Mouse (Mus musculus) liver, embryonic 15.5 days (tissue): ENCODE data around the gene Fer. TPM values are rescaled to one million over a fixed set of nuclear protein-coding genes. Genes with fewer than 3 reads are reported as not detected.

ENCODE experiments used
- ATAC-seq: fragments of 200-750 bp; cut with Nextera tagmentation; 2 replicates; pipeline ENCODE4 v1.8.0; 2017; ENCODE audit warnings: moderate number of reproducible peaks, mild to moderate bottlenecking, moderate library complexity; ENCODE audit not compliant: insufficient read depth
- H3K27ac ChIP-seq: fragments of 300-500 bp; sonication (generic); replicated peaks from 2 replicates; pipeline ENCODE4 v1.5.1; 2015; ENCODE audit warnings: mild to moderate bottlenecking, inconsistent platforms
- H3K27me3 ChIP-seq: fragments of 300-500 bp; sonication (generic); 2 replicates; pipeline ENCODE4 v1.6.1; 2015; ENCODE audit warnings: mild to moderate bottlenecking, inconsistent platforms
- H3K36me3 ChIP-seq: fragments of 300-500 bp; sonication (generic); replicated peaks from 2 replicates; pipeline ENCODE4 v1.6.1; 2015; ENCODE audit warnings: moderate library complexity, mild to moderate bottlenecking, inconsistent platforms
- H3K4me1 ChIP-seq: fragments of 300-500 bp; sonication (generic); replicated peaks from 2 replicates; pipeline ENCODE4 v1.6.1; 2015; ENCODE audit warnings: inconsistent platforms
- H3K4me2 ChIP-seq: fragments of 300-500 bp; sonication (generic); 2 replicates; pipeline ENCODE4 v1.6.1; 2015; ENCODE audit warnings: moderate library complexity, mild to moderate bottlenecking, inconsistent platforms
- H3K4me3 ChIP-seq: fragments of 300-500 bp; sonication (generic); replicated peaks from 2 replicates; pipeline ENCODE4 v1.5.1; 2015; ENCODE audit warnings: mild to moderate bottlenecking, inconsistent platforms
- H3K9ac ChIP-seq: fragments of 300-500 bp; sonication (generic); 2 replicates; pipeline ENCODE4 v1.6.1; 2015; ENCODE audit warnings: moderate library complexity, mild to moderate bottlenecking, inconsistent platforms
- H3K9me3 ChIP-seq: fragments of 300-500 bp; sonication (generic); replicated peaks from 2 replicates; pipeline ENCODE4 v1.6.1; 2016; ENCODE audit warnings: inconsistent platforms
- WGBS: fragments of 180-500 bp; shearing (Covaris S2); methylation state at CpG from one replicate; pipeline ENCODE4 v1.1.7; 2015; ENCODE audit warnings: mixed read lengths; ENCODE audit not compliant: insufficient replicate concordance; 5-methylcytosine and 5-hydroxymethylcytosine counted together
- polyA plus RNA-seq: library from polyadenylated mRNA; unstranded; fragments of >200 nt; fragmentation: Nextera tagmentation; extraction: Ambion mirVana; gene quantifications from 2 replicates; pipeline ENCODE4 v1.2.1, GENCODE M21; 2015

Fer gene
- 7.8 and 8.0 TPM in 2 replicates for polyA plus RNA-seq

DNA sequence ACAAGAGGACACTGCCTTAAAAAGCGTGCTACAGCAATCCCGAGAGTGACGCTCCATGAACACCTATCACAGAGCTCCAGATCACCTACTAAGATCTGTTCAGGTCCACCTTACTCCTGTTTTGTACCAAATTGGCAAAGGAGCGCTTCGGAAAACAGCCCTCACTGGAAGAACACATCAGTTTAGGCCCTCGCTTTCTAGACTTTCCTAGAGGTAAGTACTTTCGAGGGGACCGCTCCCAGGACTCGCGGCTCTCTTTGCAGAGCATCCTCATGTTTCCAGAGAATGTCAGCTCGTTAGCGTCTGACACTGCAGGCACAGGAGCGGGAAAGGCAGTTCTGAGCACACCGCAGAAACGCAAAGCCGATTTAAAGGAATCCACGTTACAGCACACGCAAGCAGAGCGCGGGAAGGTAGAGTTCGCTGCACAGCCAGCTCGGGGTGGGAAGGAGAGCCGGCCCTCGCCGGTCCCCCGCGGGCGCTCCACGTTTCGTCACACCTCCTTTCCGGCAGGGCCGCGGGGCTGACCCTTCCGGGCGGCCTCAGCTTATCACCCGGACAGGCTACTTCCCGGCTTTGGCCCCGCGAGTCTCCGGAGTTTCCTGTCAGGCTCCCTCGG lies at the start of gene Fer:
Gene Fer (plus strand): TSS at position 51 of the 619 bp plus-strand sequence.
- Histone ChIP-seq H3K4me3 (peak within 1 kb of the TSS; percentile 89), H3K36me3 (no peaks in the 10 kb centered on the region), H3K9me3 (no peaks in the 10 kb centered on the region), H3K4me2 (peak within 1 kb of the TSS; percentile 95), H3K27me3 (peaks cover 22% of the 10 kb centered on the region), H3K9ac (peak within 1 kb of the TSS; percentile 77), H3K4me1 (peaks cover 17% of the 10 kb centered on the region), H3K27ac (peak within 1 kb of the TSS; percentile 75)
- ATAC-seq: peak; percentile 32
- 1% methylated on average over 41 of the region's 41 CpGs for WGBS

DNA sequence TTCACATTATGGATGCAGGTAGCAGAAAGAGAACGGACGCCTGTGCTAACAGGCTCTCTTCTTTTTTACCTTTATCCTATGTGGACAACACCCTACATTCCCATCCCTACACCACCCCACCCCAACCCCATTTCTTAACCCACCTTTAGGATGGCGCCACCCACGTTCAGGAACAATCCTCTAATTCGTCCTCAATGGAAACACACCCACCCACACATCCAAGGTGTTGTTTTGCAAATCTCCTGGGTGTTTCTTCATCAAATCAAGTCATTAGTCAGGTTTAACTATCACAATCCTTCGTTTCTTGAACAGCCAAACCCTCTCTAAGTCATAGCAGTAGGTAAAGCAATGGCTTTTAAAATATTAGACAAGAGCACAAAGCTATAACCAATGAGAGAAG lies 49.3 kb upstream of the Fer start:
- no peaks in the 10 kb centered on the region; the same call in 1 of the 2 replicates for H3K4me1 ChIP-seq
- no peak for ATAC-seq
- H3K27ac ChIP-seq: no peak overlapping the region
- no peaks in the 10 kb centered on the region for H3K36me3 ChIP-seq
- no peaks in the 10 kb centered on the region for H3K27me3 ChIP-seq
- H3K4me2 ChIP-seq: no peak overlapping the region
- WGBS: 61% methylated on average over 6 of the region's 6 CpGs
- H3K9ac ChIP-seq: no peak overlapping the region
- no peaks in the 10 kb centered on the region for H3K9me3 ChIP-seq
- H3K4me3 ChIP-seq: no peak overlapping the region

DNA sequence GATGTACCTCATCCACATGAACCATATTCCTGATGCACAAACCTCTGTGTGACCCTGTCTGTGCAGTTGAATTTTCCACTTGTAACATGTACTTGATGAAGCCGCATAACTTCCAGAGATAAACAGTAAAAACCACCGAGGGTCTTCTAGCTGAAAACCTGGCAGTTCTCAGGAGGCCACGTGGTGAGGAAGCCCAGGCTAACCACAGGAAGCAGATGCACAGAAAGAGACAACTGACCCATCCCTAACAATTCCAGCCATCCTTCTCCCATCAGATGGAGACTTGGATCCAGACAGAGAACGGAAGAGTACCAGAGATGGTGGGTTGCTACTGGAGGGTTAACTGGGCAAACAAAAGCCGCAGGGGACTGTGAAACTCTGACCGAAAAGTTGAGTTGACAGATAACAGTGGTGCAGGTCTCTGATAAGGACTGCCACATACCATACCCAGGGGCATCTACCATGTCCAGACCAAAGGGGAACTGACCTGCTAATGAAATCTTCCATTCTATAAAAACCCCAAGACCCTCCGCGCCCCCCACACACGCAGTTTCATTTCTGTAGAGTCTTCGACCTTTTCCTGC lies 44.3 kb upstream of the Fer start:
- Histone ChIP-seq H3K27ac (no peak overlapping the region), H3K4me1 (no peaks in the 10 kb centered on the region; the same call in 1 of the 2 replicates), H3K36me3 (no peaks in the 10 kb centered on the region), H3K4me3 (no peak overlapping the region), H3K27me3 (no peaks in the 10 kb centered on the region), H3K4me2 (peak overlapping the region; percentile 32), H3K9ac (no peak overlapping the region), H3K9me3 (no peaks in the 10 kb centered on the region)
- WGBS: 9% methylated on average over 10 of the region's 10 CpGs
- no peak for ATAC-seq

DNA sequence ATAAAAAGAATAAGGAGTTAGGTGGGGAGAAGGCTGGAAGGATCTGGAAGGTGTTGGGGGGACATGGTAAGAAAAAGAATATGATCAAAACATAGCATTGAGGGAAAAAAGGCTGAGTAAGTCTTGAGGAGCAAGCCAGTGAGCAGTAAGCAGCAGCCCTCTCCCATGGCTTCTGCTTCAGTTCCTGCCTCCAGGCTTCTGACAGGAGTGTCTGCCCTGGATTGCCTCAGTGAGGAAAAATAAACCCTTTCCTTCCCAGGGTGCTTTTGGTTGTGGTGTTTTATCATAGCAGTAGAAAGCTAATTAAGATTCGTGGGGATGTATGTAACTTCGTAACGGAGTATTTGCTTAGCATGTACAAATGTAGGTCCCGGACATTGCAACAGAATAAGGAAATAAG lies 38.7 kb upstream of the Fer start:
- Histone ChIP-seq H3K27ac (no peak overlapping the region), H3K4me2 (no peak overlapping the region), H3K4me1 (no peaks in the 10 kb centered on the region), H3K4me3 (no peak overlapping the region), H3K36me3 (no peaks in the 10 kb centered on the region), H3K9ac (no peak overlapping the region), H3K27me3 (no peaks in the 10 kb centered on the region), H3K9me3 (no peaks in the 10 kb centered on the region)
- WGBS: 62% methylated on average over 4 of the region's 4 CpGs
- no peak for ATAC-seq

DNA sequence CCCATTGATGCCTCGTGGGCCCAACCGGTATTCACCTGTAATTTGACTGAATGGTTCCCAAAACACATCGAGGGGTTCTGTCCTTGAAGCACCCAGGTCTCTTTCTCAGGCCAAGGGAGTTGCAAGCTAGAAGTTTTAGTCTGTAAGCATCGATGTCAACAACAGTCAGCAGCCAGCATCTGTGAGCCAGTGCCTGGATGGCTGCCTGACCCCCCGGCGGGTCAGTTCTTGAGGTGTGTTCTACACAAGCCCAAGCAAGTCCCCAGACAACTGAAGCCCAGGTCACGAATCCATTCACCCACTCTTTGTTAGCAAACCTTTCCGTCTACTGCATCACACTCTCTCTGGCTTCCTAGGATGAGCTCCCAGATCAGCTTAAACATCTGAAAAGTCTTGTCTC lies 36.7 kb upstream of the Fer start:
- Histone ChIP-seq H3K4me1 (no peaks in the 10 kb centered on the region), H3K9ac (no peak overlapping the region), H3K36me3 (no peaks in the 10 kb centered on the region), H3K27me3 (no peaks in the 10 kb centered on the region), H3K4me3 (no peak overlapping the region), H3K4me2 (no peak overlapping the region), H3K9me3 (no peaks in the 10 kb centered on the region), H3K27ac (no peak overlapping the region)
- ATAC-seq: no peak
- 69% methylated on average over 8 of the region's 8 CpGs for WGBS

DNA sequence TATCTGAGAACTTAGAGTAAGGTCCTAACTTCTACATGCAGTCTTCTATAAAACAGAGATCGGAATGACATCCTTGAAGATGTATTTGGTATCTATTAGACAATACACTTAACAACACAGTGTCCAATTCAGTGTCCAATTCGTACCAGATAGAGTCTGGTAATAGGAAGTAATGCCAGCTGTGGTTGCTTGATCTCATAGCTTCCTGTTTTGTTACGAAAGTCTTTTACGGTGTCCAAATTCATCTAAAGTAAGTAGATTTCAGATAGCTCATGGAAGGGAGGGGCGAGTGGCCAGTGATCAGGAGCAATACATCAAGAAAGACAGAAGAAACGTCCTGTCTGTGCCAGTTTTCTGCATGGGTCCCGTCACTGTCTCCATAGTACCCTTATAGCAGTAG lies 36.1 kb upstream of the Fer start:
- Histone ChIP-seq H3K4me2 (no peak overlapping the region), H3K4me3 (no peak overlapping the region), H3K4me1 (no peaks in the 10 kb centered on the region), H3K27me3 (no peaks in the 10 kb centered on the region), H3K9me3 (no peaks in the 10 kb centered on the region), H3K36me3 (no peaks in the 10 kb centered on the region), H3K27ac (no peak overlapping the region), H3K9ac (no peak overlapping the region)
- 24% methylated on average over 7 of the region's 7 CpGs for WGBS
- ATAC-seq: no peak

DNA sequence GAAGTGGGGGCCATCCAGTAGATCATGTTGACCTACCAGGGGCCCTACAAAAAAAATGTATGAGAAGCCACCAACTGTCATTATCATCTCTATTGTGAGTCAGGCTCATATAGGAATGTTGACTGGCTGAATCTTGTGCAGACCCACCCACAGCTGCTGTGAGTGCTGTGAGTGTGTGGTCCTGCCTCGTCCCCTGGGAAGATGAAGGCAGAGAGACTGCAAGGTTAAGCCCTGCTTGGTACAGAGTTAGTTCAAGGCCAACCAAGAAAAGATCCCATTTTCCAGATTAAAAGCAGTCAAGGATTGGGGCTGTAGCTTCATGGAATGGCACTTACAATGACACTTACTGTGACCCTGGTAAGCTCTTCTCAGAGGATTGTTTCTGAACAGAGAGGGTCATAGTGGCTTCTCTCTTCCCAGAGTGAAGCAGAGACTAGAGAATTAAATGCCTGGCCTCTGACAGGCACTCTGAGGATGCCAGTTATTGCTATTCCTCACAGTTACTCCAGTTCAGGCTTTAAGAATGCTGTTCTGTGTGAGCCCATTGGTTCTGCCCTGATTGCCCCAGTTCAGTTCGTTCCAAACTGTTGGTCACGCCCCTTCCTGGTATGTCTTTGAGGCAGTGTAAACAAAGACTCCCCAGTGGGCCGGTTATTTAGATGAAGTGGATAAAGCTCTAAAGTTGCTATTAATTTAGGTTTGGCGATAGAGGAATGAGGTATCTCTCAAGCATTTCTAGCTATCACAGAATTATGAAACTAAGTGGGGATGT lies 34.1 kb upstream of the Fer start:
- Histone ChIP-seq H3K9me3 (no peaks in the 10 kb centered on the region), H3K27me3 (no peaks in the 10 kb centered on the region), H3K4me3 (no peak overlapping the region), H3K9ac (no peak overlapping the region), H3K36me3 (no peaks in the 10 kb centered on the region), H3K4me1 (no peaks in the 10 kb centered on the region), H3K27ac (no peak overlapping the region), H3K4me2 (no peak overlapping the region)
- WGBS: 45% methylated on average over 5 of the region's 5 CpGs
- no peak for ATAC-seq

DNA sequence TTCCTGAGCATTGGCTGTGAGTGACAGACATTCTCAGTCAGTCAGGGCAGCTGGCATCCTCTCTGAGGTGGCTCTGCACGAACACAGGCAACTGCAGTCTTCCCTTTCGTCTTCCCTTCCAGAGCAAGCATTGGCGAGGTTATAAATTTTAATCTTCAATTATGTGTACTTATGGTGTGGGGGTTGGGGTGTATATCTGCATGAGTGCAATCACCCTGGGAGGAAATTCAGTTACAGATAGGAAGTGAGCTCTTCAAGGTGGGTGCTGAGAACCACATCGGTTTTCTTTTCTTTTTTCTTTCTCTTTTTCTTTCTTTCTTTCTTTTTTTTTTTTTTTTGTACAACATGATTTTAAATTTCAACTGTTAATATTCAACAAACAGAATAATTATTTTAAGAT lies 31.3 kb upstream of the Fer start:
- Histone ChIP-seq H3K4me1 (no peaks in the 10 kb centered on the region), H3K27ac (no peak overlapping the region), H3K9me3 (no peaks in the 10 kb centered on the region), H3K9ac (no peak overlapping the region), H3K4me2 (no peak overlapping the region), H3K27me3 (no peaks in the 10 kb centered on the region), H3K36me3 (no peaks in the 10 kb centered on the region), H3K4me3 (no peak overlapping the region)
- no peak for ATAC-seq
- WGBS: 33% methylated on average over 4 of the region's 4 CpGs

DNA sequence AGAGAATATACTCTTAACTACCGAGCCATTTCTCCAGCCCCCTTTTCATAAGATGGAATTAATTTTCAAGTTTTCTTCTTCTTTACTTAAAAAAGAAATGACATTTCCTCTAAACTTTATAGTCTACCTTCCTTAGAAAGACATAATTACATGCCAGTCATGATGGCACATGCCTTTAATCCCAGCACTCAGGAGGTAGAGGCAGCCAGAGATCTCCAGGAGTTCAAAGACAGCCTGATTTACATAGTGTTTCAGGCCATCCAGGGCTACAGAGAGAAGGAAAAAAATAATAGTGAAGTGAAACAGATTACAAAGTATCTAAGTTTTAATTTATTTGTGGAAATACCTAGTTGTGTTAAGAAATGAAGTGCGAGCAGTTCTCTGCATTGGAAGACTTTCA lies 26.6 kb upstream of the Fer start:
- Histone ChIP-seq H3K36me3 (no peaks in the 10 kb centered on the region), H3K27ac (no peak overlapping the region), H3K4me2 (no peak overlapping the region), H3K4me1 (no peaks in the 10 kb centered on the region), H3K27me3 (no peaks in the 10 kb centered on the region), H3K4me3 (no peak overlapping the region), H3K9me3 (no peaks in the 10 kb centered on the region), H3K9ac (no peak overlapping the region)
- ATAC-seq: no peak
- 66% methylated on average over 2 of the region's 2 CpGs for WGBS

DNA sequence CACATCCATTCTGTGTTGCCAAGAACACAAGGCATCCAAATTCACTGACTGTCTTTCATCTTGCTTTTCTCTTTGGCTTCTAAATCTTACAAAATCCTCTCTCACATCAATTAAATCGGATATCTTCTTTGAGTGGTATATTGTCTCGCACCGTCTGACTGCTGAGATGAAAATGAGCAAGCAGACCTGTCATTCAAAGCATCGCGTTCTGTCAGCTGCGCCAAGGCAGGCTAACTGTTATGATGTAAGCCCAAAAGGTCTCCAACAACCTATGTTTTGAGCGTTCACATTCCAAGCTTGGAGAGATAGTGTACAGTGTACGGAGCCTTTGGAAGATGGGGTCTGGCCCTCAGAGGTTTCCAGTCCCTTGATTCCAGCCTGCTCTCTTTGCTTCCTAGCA lies 26.2 kb upstream of the Fer start:
- Histone ChIP-seq H3K4me1 (no peaks in the 10 kb centered on the region), H3K27me3 (no peaks in the 10 kb centered on the region), H3K9ac (no peak overlapping the region), H3K4me3 (no peak overlapping the region), H3K27ac (no peak overlapping the region), H3K36me3 (no peaks in the 10 kb centered on the region), H3K4me2 (no peak overlapping the region), H3K9me3 (no peaks in the 10 kb centered on the region)
- ATAC-seq: no peak
- 77% methylated on average over 8 of the region's 8 CpGs for WGBS

DNA sequence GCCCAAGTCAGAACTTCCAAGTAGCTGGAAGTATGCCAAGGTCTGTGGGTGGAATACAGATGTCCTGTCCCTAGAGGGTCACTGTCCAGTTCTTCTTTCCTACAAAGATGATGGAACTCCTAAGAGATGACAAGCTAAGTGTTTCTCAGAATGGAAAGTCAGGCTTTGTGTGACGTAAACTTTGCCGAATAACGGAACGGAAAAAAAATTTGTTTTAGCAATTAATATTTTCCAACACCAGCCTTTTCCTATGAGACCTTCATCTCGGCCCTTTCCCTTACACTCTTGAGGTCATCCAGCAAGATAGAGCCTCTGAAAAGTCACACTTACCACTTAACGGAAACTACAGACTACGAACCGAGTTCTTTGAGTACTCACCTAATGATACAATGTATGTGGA lies 24.7 kb upstream of the Fer start:
- no peaks in the 10 kb centered on the region for H3K27me3 ChIP-seq
- no peaks in the 10 kb centered on the region for H3K4me1 ChIP-seq
- no peak overlapping the region for H3K27ac ChIP-seq
- ATAC-seq: no peak
- no peak overlapping the region for H3K9ac ChIP-seq
- no peaks in the 10 kb centered on the region for H3K9me3 ChIP-seq
- H3K4me2 ChIP-seq: no peak overlapping the region
- WGBS: 75% methylated on average over 8 of the region's 8 CpGs
- no peaks in the 10 kb centered on the region for H3K36me3 ChIP-seq
- no peak overlapping the region for H3K4me3 ChIP-seq
